Mouse (Mus musculus) heart, postnatal 0 days (tissue): ENCODE measurements at regions not wholly inside any gene's neighbourhood (a gene's known extent, or its start where the extent isn't known, plus 50 kb on each side); places are given as distances from the start of the nearest gene placed in this dataset.

ENCODE experiments used
- ATAC-seq: fragments of 200-750 bp; cut with Nextera tagmentation; 2 replicates; pipeline ENCODE4 v1.8.0; 2017; ENCODE audit warnings: low read depth, moderate number of reproducible peaks, moderate library complexity; ENCODE audit not compliant: insufficient read depth
- DNase-seq: peaks from one replicate; pipeline ENCODE4 v3.0.0-alpha.2; 2016; ENCODE audit warnings: low spot score
- H3K27ac ChIP-seq: fragments of 300-500 bp; sonication (generic); 2 replicates; pipeline ENCODE4 v1.5.1; 2014; ENCODE audit warnings: low read depth, mild to moderate bottlenecking
- H3K27me3 ChIP-seq: fragments of 300-500 bp; sonication (generic); 2 replicates; pipeline ENCODE4 v1.6.1; 2014; ENCODE audit warnings: low read length, mixed read lengths; ENCODE audit not compliant: control insufficient read depth, insufficient read depth
- H3K36me3 ChIP-seq: fragments of 300-500 bp; sonication (generic); replicated peaks from 2 replicates; pipeline ENCODE4 v1.6.1; 2014; ENCODE audit warnings: low read length, mixed read lengths; ENCODE audit not compliant: control insufficient read depth, insufficient read depth
- H3K4me1 ChIP-seq: fragments of 300-500 bp; sonication (generic); 2 replicates; pipeline ENCODE4 v1.6.1; 2014; ENCODE audit warnings: antibody characterized with exemption; ENCODE audit not compliant: control insufficient read depth, insufficient read depth
- H3K4me2 ChIP-seq: fragments of 300-500 bp; sonication (generic); 2 replicates; pipeline ENCODE4 v1.6.1; 2014; ENCODE audit warnings: low read depth, mild to moderate bottlenecking, low read length, moderate library complexity
- H3K4me3 ChIP-seq: fragments of 300-500 bp; sonication (generic); 2 replicates; pipeline ENCODE4 v1.5.1; 2014; ENCODE audit warnings: low read depth, low read length
- H3K9ac ChIP-seq: fragments of 300-500 bp; sonication (generic); replicated peaks from 2 replicates; pipeline ENCODE4 v1.6.1; 2014; ENCODE audit warnings: low read depth, low read length, mixed read lengths
- H3K9me3 ChIP-seq: fragments of 300-500 bp; sonication (generic); replicated peaks from 2 replicates; pipeline ENCODE4 v1.6.1; 2016; ENCODE audit warnings: low read length; ENCODE audit not compliant: control insufficient read depth
- CTCF ChIP-seq: IDR thresholded peaks from 2 replicates; pipeline ENCODE4 v1.5.1; 2016; ENCODE audit warnings: antibody characterized with exemption, control low read depth, low read depth
- EP300 ChIP-seq: IDR thresholded peaks from 2 replicates; pipeline ENCODE4 v1.6.1; 2016; ENCODE audit warnings: antibody characterized with exemption, low read depth
- whole genome bisulfite sequencing: fragments of 180-500 bp; shearing (Covaris S2); extraction: QIAGEN DNeasy Blood & Tissue Kit; methylation state at CpG from one replicate; pipeline ENCODE4 v1.1.7; 2014; 5-methylcytosine and 5-hydroxymethylcytosine counted together

DNA sequence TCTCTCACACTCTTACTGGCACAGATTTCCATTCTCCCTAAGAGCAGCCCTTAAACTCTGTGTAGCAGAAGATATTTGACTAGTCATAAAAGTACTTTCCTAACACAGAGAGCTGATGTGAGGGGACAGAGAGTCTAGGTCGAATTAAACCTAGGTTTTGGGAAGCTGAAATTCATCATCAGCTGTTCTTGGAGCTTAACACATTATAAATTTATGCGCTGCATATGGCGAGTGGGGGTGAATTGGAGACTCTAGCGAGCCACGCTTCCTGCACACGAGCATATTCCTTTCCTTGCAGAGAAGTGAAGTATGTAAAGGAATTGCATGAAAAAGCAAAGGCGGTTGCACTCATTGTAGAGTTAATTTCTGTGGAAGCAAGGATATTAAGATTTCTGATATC lies 912.4 kb downstream of the Synb start:
- Histone ChIP-seq H3K4me1 (no peaks in the 10 kb centered on the region), H3K4me3 (no peak overlapping the region), H3K4me2 (no peak overlapping the region), H3K9me3 (no peaks in the 10 kb centered on the region), H3K27me3 (no peaks in the 10 kb centered on the region), H3K36me3 (no peaks in the 10 kb centered on the region), H3K9ac (no peak overlapping the region), H3K27ac (no peak overlapping the region)
- WGBS: 83% methylated on average over 7 of the region's 7 CpGs
- DNase-seq (no peak), ATAC-seq (no peak)
- TF ChIP-seq EP300 (no peak), CTCF (no peak)

DNA sequence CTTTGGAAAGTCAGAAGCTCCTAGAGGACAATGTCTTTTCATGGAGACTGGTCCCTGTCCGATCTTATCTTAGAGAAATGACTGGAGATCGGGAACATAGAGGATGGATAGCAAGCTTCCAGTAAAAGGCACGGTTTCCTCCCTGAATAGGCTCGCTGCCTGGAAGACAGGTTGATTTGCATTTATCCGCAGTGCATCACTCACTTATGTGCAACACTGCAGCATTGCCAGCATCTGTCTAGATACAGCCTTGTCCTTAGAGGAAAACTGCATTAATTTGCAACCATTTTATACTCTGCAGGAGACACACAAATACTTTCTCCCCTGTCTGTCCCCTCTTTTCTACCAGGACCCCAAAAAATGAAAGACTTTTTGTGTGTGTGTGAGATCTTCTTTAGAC lies 926.4 kb downstream of the Synb start:
- TF ChIP-seq EP300: no peak
- TF ChIP-seq CTCF: no peak
- DNase-seq (no peak), ATAC-seq (no peak)
- Histone ChIP-seq H3K27ac (no peak overlapping the region), H3K4me3 (no peak overlapping the region), H3K27me3 (no peaks in the 10 kb centered on the region), H3K9me3 (no peaks in the 10 kb centered on the region), H3K9ac (no peak overlapping the region), H3K4me2 (no peak overlapping the region), H3K36me3 (no peaks in the 10 kb centered on the region), H3K4me1 (no peaks in the 10 kb centered on the region)
- 80% methylated on average over 5 of the region's 5 CpGs for WGBS

DNA sequence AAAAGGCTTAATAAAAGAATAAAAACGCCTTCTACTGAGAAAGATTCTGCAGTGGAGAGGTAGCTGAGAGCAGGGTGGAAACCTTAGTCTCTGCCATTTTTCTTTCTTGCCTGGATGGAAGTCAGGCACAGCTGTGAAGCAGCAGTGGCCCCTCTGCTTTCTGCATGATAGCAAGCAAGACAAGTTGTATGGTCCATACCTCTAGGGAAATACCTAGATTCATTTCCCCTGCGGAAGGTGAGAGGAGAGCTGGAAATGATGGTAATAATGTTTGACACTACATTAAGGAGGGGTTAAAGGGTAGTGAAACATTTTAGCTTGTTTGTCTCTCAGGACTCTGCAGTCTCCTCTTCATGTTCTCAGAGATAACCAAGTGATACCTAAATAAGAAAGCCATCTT lies 930.2 kb downstream of the Synb start:
- DNase-seq (no peak), ATAC-seq (no peak)
- Histone ChIP-seq H3K36me3 (no peaks in the 10 kb centered on the region), H3K9ac (no peak overlapping the region), H3K4me1 (no peaks in the 10 kb centered on the region), H3K9me3 (no peaks in the 10 kb centered on the region), H3K4me2 (no peak overlapping the region), H3K27me3 (no peaks in the 10 kb centered on the region), H3K27ac (no peak overlapping the region), H3K4me3 (no peak overlapping the region)
- TF ChIP-seq CTCF (no peak), EP300 (no peak)
- 75% methylated on average over 2 of the region's 2 CpGs for WGBS

DNA sequence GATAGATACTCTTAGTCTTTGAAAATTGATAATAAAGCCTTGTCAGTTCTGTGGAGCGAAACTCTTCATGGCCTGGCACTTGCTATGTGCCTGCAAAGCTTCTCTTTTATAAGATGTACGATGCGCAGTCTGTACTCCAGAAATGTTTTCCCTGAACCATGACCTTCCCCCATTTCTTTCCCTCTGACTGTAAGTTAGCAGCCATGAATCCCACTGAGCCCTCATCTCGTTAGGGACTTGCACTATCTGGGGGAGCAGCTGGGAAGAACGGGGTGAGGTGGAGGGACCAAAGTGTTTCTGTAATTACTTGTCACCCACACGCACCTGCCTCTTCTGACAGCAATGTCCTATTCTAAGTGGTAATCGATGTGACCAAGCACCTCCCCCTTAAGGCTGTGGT lies 932.1 kb downstream of the Synb start:
- Histone ChIP-seq H3K9me3 (no peaks in the 10 kb centered on the region), H3K9ac (no peak overlapping the region), H3K27me3 (no peaks in the 10 kb centered on the region), H3K4me3 (no peak overlapping the region), H3K4me2 (no peak overlapping the region), H3K36me3 (no peaks in the 10 kb centered on the region), H3K4me1 (no peaks in the 10 kb centered on the region), H3K27ac (no peak overlapping the region)
- TF ChIP-seq CTCF (no peak), EP300 (no peak)
- no peak for DNase-seq
- ATAC-seq: no peak
- WGBS: 55% methylated on average over 7 of the region's 7 CpGs

DNA sequence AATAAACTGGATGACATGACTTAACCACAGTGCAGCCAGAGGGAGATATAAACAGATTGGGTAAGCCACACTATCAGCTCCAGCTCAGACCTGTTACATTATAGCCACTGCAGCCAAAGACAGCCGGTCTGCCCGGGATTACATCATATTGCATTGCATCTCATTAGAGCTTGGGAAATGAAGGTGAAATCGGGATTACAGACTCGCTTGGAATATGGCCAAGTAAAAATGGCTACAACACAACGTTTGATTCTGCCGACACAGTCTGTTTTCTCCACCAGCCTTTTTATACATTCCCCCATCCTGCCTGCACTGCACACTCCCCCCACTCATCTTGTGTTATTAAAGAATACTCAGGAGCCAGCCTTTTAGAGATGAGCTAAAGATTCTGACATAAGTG lies 932.6 kb downstream of the Synb start:
- ATAC-seq (no peak), DNase-seq (no peak)
- TF ChIP-seq EP300 (no peak), CTCF (no peak)
- Histone ChIP-seq H3K4me1 (no peaks in the 10 kb centered on the region), H3K9me3 (no peaks in the 10 kb centered on the region), H3K36me3 (no peaks in the 10 kb centered on the region), H3K27me3 (no peaks in the 10 kb centered on the region), H3K9ac (no peak overlapping the region), H3K27ac (no peak overlapping the region), H3K4me2 (no peak overlapping the region), H3K4me3 (no peak overlapping the region)
- 72% methylated on average over 6 of the region's 6 CpGs for WGBS

DNA sequence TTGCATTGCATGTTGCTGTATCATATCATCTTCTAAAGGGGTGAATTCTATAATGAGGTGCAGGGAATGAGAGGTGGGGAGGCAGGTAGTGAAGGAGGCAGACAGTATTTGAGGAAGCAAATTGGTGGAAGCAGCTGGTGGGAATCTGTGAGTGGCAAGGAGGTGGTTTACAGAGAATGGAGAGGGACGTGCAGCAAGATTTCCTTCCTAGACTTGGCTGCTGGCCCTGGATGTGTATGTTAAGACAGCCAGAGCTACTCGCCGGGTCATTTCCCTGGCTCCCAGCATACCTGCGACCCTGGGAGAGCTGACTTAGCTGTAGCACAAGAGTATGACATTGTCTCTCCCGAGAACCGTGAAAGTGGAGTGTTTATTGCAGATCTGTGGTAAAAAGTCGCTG lies 937.7 kb downstream of the Synb start:
- Histone ChIP-seq H3K27ac (no peak overlapping the region), H3K4me2 (no peak overlapping the region), H3K36me3 (no peaks in the 10 kb centered on the region), H3K4me3 (no peak overlapping the region), H3K9me3 (no peaks in the 10 kb centered on the region), H3K4me1 (no peaks in the 10 kb centered on the region), H3K9ac (no peak overlapping the region), H3K27me3 (no peaks in the 10 kb centered on the region)
- no peak for TF ChIP-seq CTCF
- TF ChIP-seq EP300: no peak
- WGBS: 68% methylated on average over 7 of the region's 7 CpGs
- ATAC-seq: no peak
- DNase-seq: no peak
